Mouse (Mus musculus) liver, adult 2 months (tissue): ENCODE data around the gene Glis1.

Source experiments
- CTCF ChIP-seq: fragments of 200-500 bp; IDR thresholded peaks from 2 replicates; pipeline ENCODE4 v1.5.1; 2011; ENCODE audit warnings: low read depth, low read length, control low read depth
- POLR2A ChIP-seq: fragments of 200-500 bp; IDR thresholded peaks from 2 replicates; pipeline ENCODE4 v1.6.1; 2011; ENCODE audit warnings: low read length, control low read depth; ENCODE audit not compliant: insufficient read depth; ENCODE audit errors: extremely low read depth

DNA sequence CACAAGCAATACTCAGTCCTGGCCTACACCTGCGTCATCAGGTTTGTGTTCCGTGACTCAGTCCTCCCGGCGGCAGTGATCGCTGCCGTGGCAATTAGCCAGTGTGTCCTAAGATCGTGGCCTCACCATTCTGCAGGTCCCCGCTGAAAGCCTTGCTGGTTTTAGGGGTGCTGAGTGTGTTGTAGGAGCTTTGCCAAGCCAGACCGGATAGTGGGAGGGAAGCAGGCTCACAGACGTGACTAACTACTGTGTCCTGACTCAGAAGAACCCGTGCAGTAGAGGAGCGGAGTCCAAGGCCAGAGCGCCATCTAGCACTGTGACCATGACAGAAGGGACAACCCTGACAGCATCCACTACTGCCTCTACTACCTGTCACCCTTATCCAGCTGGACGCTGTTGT lies 168.4 kb downstream of the Glis1 start:
- TF ChIP-seq POLR2A (no peak), CTCF (peak; percentile 23)
